Mouse (Mus musculus) myocyte (in vitro differentiated cells): ENCODE results near the gene Smarcc2. TPM values are rescaled to one million over a fixed set of nuclear protein-coding genes. Genes with fewer than 3 reads are reported as not detected.
A peak's percentile ranks its signal among the peaks of the same experiment; 100 is the strongest.

Source experiments
- H3K27me3 ChIP-seq: one replicate; pipeline ENCODE4 v1.6.1; 2011; ENCODE audit not compliant: control insufficient read depth, insufficient read depth, insufficient read length
- H3K36me3 ChIP-seq: one replicate; pipeline ENCODE4 v1.6.1; 2011; ENCODE audit not compliant: control insufficient read depth, insufficient read depth
- H3K4me2 ChIP-seq: one replicate; pipeline ENCODE4 v1.6.1; 2011; ENCODE audit warnings: low read depth, control low read depth
- H3K4me3 ChIP-seq: one replicate; pipeline ENCODE4 v1.5.1; 2011; ENCODE audit warnings: mild to moderate bottlenecking, control low read depth, moderate library complexity
- H3K79me2 ChIP-seq: one replicate; pipeline ENCODE4 v1.6.1; 2011; ENCODE audit not compliant: control insufficient read depth, insufficient read depth
- H3ac ChIP-seq: one replicate; pipeline ENCODE4 v1.6.1; 2011; ENCODE audit not compliant: control insufficient read depth, insufficient read length
- CEBPB ChIP-seq: IDR thresholded peaks from 2 replicates; pipeline ENCODE4 v1.6.1; 2011; ENCODE audit warnings: mild to moderate bottlenecking, moderate library complexity; ENCODE audit not compliant: poor library complexity, insufficient read depth, severe bottlenecking
- E2F4 ChIP-seq: IDR thresholded peaks from one replicate; pipeline ENCODE4 v1.6.1; 2011; ENCODE audit warnings: mild to moderate bottlenecking, control low read depth, moderate library complexity; ENCODE audit not compliant: insufficient read depth
- MAX ChIP-seq: IDR thresholded peaks from one replicate; pipeline ENCODE4 v1.6.1; 2011; ENCODE audit warnings: low read depth, mild to moderate bottlenecking, control low read depth
- MYOD1 ChIP-seq, 3 experiments: IDR thresholded peaks; one replicate each; pipeline ENCODE4 v1.6.1; 2011; ENCODE audit warnings: control low read depth in 2 of 3, low read depth in 2 of 3, mild to moderate bottlenecking in 2 of 3, moderate library complexity in 1 of 3; ENCODE audit not compliant: insufficient read length in 2 of 3, control insufficient read depth in 1 of 3
- MYOG ChIP-seq, 3 experiments: IDR thresholded peaks; one replicate each; pipeline ENCODE4 v1.6.1; 2011; ENCODE audit warnings: control low read depth in 2 of 3, low read depth in 2 of 3, mild to moderate bottlenecking in 2 of 3; ENCODE audit not compliant: insufficient read length in 2 of 3, control insufficient read depth in 1 of 3, insufficient read depth in 1 of 3
- POLR2A ChIP-seq: IDR thresholded peaks from one replicate; pipeline ENCODE4 v1.6.1; 2011; ENCODE audit warnings: low read depth, mild to moderate bottlenecking, control low read depth, moderate library complexity; ENCODE audit not compliant: insufficient read length
- POLR2AphosphoS2 ChIP-seq: IDR thresholded peaks from one replicate; pipeline ENCODE4 v1.6.1; 2011; ENCODE audit warnings: low read depth, control low read depth; ENCODE audit not compliant: insufficient read length
- REST ChIP-seq: IDR thresholded peaks from one replicate; pipeline ENCODE4 v1.6.1; 2011; ENCODE audit warnings: mild to moderate bottlenecking, control low read depth, moderate library complexity; ENCODE audit not compliant: insufficient read depth, insufficient read length
- SRF ChIP-seq: IDR thresholded peaks from one replicate; pipeline ENCODE4 v1.6.1; 2011; ENCODE audit warnings: low read depth; ENCODE audit not compliant: control insufficient read depth, insufficient read length
- TCF12 ChIP-seq: IDR thresholded peaks from one replicate; pipeline ENCODE4 v1.6.1; 2011; ENCODE audit warnings: mild to moderate bottlenecking, control low read depth; ENCODE audit not compliant: poor library complexity, insufficient read depth, severe bottlenecking
- TCF3 ChIP-seq: IDR thresholded peaks from one replicate; pipeline ENCODE4 v1.6.1; 2011; ENCODE audit warnings: low read depth, control low read depth; ENCODE audit not compliant: insufficient read length
- USF1 ChIP-seq: IDR thresholded peaks from one replicate; pipeline ENCODE4 v1.6.1; 2011; ENCODE audit warnings: low read depth, mild to moderate bottlenecking, control low read depth, moderate library complexity
- polyA plus RNA-seq: library from polyadenylated mRNA; unstranded; fragments of >200 nt; fragmentation: generic; extraction: Trizol; gene quantifications from one replicate; pipeline ENCODE4 v1.2.1, GENCODE M21; 2012; ENCODE audit warnings: missing spikeins

Gene Smarcc2
- polyA plus RNA-seq = 52.5 TPM

DNA sequence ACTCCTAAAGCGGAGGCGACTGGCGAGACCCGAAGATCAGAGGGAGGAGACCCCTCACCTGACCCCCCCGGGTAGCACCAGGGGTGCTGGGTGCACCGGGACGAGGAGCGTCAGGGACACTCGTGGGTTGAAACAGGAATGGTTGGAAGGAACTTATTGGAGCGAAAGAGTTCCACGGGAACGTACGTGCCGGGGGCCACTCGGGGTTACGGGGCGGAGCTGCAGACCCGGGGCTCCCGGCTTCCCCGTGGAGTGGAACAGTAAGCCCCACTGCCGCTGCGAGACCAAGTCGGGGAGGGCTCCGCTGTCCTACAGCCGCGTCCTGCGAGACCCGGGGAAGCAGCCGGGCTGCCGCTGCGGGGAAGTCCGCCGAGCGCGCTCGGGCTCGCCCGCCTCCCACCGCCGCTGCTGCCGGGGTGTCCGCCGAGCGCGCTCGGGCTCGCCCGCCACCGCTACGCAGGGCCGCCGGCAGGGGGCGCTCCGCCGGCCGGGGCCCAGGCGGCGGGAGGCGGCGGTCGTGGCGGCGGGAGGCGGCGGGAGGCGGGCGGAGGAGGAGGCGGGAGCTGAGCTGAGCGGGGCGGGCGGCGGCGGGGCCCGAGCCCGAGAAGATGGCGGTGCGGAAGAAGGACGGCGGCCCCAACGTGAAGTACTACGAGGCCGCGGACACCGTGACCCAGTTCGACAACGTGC lies at the start of gene Smarcc2:
Gene Smarcc2, plus strand, starts transcription at position 530 of the 690 bp plus-strand sequence.
- peak within 1 kb of the TSS; percentile 75 for H3K4me3 ChIP-seq
- peaks cover 17% of the 10 kb centered on the region for H3K79me2 ChIP-seq
- TF ChIP-seq USF1 = no peak
- TF ChIP-seq MYOG (IDR thresholded peaks at IDR 0.05; ENCODE audit: control insufficient read depth in 1 of 3, insufficient read depth in 1 of 3, insufficient read length in 2 of 3, low read depth in 2 of 3) = peak in 1 of 3 experiments; percentile 13
- TF ChIP-seq TCF3 = no peak
- no peak for TF ChIP-seq REST
- no peak for TF ChIP-seq E2F4
- TF ChIP-seq POLR2A = peak; percentile 87
- TF ChIP-seq CEBPB = no peak
- peak; percentile 69 for TF ChIP-seq POLR2AphosphoS2
- no peak for TF ChIP-seq TCF12
- no peak for TF ChIP-seq MAX
- TF ChIP-seq MYOD1 (IDR thresholded peaks at IDR 0.05; ENCODE audit: control insufficient read depth in 1 of 3, insufficient read length in 2 of 3, low read depth in 2 of 3) = no peak
- TF ChIP-seq SRF = no peak
- no peaks in the 10 kb centered on the region for H3K27me3 ChIP-seq
- H3K4me2 ChIP-seq = peak within 1 kb of the TSS; percentile 98
- H3ac ChIP-seq = peak within 1 kb of the TSS; percentile 100
- peaks cover 24% of the 10 kb centered on the region for H3K36me3 ChIP-seq

DNA sequence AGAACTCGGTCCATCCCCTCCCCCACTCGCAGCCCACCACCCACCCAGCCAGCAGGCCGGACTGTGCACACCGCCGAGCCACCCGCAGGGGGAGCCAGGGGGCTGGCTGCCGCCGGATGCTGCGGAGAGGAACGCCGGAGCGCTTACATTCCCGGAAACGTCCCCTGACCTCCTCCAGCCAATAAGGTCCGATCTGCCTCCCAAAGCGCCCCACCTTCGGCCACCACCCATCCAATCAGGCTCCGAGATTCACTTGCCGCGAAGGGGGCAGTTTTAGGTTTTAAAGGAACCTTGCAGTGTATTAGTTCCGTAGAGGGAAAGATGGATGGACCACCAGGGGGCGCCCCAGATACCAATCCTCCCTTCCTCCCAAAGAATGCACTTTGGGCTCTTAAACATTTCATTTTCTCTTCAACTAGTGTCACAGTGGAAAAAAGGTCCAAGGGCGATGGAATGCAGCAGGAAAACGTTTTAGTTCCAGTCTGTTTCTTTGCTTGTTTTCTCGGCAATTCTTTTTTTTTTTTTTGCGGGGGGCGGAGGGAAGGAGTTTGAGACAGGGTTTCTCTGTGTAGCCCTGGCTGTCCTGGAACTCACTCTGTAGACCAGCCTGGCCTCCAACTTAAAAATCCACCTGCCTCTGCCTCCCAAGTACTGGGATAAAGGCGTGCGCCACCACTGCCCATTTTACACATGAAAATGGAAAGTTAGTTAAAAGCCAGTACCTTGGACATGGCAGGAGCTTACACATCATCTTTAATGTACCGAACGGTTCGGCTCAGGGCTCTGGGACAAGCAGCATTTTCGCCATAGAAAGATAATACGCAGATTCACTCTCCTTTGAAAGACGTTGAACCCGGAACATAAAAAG lies 49.1 kb upstream of the Smarcc2 start:
- Histone ChIP-seq H3K4me2 (peak overlapping the region; percentile 99), H3K79me2 (peaks cover 34% of the 10 kb centered on the region), H3K27me3 (no peaks in the 10 kb centered on the region), H3ac (peak overlapping the region; percentile 64), H3K4me3 (peak overlapping the region; percentile 96), H3K36me3 (peaks cover 10% of the 10 kb centered on the region)
- TF ChIP-seq USF1 = no peak
- TF ChIP-seq MYOD1 (IDR thresholded peaks at IDR 0.05; ENCODE audit: control insufficient read depth in 1 of 3, insufficient read length in 2 of 3, low read depth in 2 of 3) = peak in 1 of 3 experiments; percentile 23
- peak; percentile 52 for TF ChIP-seq POLR2A
- peak; percentile 73 for TF ChIP-seq E2F4
- peak; percentile 68 for TF ChIP-seq POLR2AphosphoS2
- no peak for TF ChIP-seq CEBPB
- TF ChIP-seq MYOG (IDR thresholded peaks at IDR 0.05; ENCODE audit: control insufficient read depth in 1 of 3, insufficient read depth in 1 of 3, insufficient read length in 2 of 3, low read depth in 2 of 3) = peak in 1 of 3 experiments; percentile 25

- Histone ChIP-seq H3ac (peak overlapping the region; percentile 64), H3K79me2 (peaks cover 39% of the 10 kb centered on the region), H3K4me2 (peak overlapping the region; percentile 99), H3K36me3 (peaks cover 16% of the 10 kb centered on the region), H3K4me3 (peak overlapping the region; percentile 96), H3K27me3 (no peaks in the 10 kb centered on the region)
- TF ChIP-seq REST = no peak
- no peak for TF ChIP-seq MYOG (IDR thresholded peaks at IDR 0.05; ENCODE audit: control insufficient read depth in 1 of 3, insufficient read depth in 1 of 3, insufficient read length in 2 of 3, low read depth in 2 of 3)
- no peak for TF ChIP-seq POLR2A
- no peak for TF ChIP-seq MAX
- TF ChIP-seq TCF3 = no peak
- TF ChIP-seq TCF12 = no peak
- TF ChIP-seq POLR2AphosphoS2 = no peak
- TF ChIP-seq SRF = no peak
- no peak for TF ChIP-seq CEBPB
Observed at GRCm38 (mm10) chr10:128410560-128410845, 48.5 kb upstream of the Smarcc2 start.

- Histone ChIP-seq H3K36me3 (peaks cover 24% of the 10 kb centered on the region), H3K27me3 (no peaks in the 10 kb centered on the region)
Observed at GRCm38 (mm10) chr10:128411211-128412054, 47.6 kb upstream of the Smarcc2 start, which contains the start of the genes Nabp2 and Rnf41. Gene Nabp2, minus strand, starts transcription at chr10:128411492. Gene Rnf41, plus strand, starts transcription at chr10:128411657.

More at GRCm38 (mm10) chr10:128411211-128412054, 47.6 kb upstream of the Smarcc2 start, which contains the start of the genes Nabp2 and Rnf41:
- Histone ChIP-seq H3ac (peak within 1 kb of the TSS; percentile 64), H3K4me2 (peak within 1 kb of the TSS; percentile 99), H3K79me2 (peaks cover 39% of the 10 kb centered on the region), H3K4me3 (peak within 1 kb of the TSS; percentile 96)
- TF ChIP-seq E2F4 = no peak
- peak; percentile 1 for TF ChIP-seq REST
- TF ChIP-seq MAX = no peak
- TF ChIP-seq MYOG (IDR thresholded peaks at IDR 0.05; ENCODE audit: control insufficient read depth in 1 of 3, insufficient read depth in 1 of 3, insufficient read length in 2 of 3, low read depth in 2 of 3) = peak in 1 of 3 experiments; percentile 60
- TF ChIP-seq TCF3 = peak; percentile 22
- peak; percentile 62 for TF ChIP-seq SRF
- no peak for TF ChIP-seq USF1
- TF ChIP-seq POLR2A = peak; percentile 56
- peak; percentile 80 for TF ChIP-seq POLR2AphosphoS2
- no peak for TF ChIP-seq TCF12
- TF ChIP-seq MYOD1 (IDR thresholded peaks at IDR 0.05; ENCODE audit: control insufficient read depth in 1 of 3, insufficient read length in 2 of 3, low read depth in 2 of 3) = peak in 2 of 3 experiments; percentile 15 to 72
- no peak for TF ChIP-seq CEBPB
